Mouse (Mus musculus) erythroid progenitor cell, adult 5-6 weeks (primary cell): ENCODE results near the gene Chil1. TPM values are rescaled to one million over a fixed set of nuclear protein-coding genes. Genes with fewer than 3 reads are reported as not detected.

ENCODE experiments used
- ATAC-seq: replicated peaks from 2 replicates; pipeline ENCODE4 v1.8.0; 2016; ENCODE audit warnings: moderate number of reproducible peaks, mild to moderate bottlenecking, moderate TSS enrichment, inconsistent platforms; ENCODE audit not compliant: poor library complexity, low FRiP score, severe bottlenecking
- total RNA-seq, 2 experiments: library from RNA; stranded (forward) in 1 of 2; stranded (reverse) in 1 of 2; fragments of 150-400 nt in 1 of 2; fragments of 186-747, 209-891 nt in 1 of 2; gene quantifications; 2 replicates each; pipeline versions ENCODE4 v1.2.3 to v1.2.4; 2015 to 2017; ENCODE audit warnings: low replicate concordance in 2 of 2

The Chil1 gene
- total RNA-seq, 2 experiments from 2014 or later: 13.9 to 19.3 TPM

- no peak for ATAC-seq
Measured at GRCm38 (mm10) chr1:134200998-134201686, 19.2 kb downstream of the Chil1 start.

- ATAC-seq: no peak
Measured at GRCm38 (mm10) chr1:134201751-134202420, 19.9 kb downstream of the Chil1 start.

- ATAC-seq: no peak
Measured at GRCm38 (mm10) chr1:134204230-134204629, 22.3 kb downstream of the Chil1 start.

GRCm38 (mm10) chr1:134205296-134206018 lies 23.5 kb downstream of the Chil1 start:
- ATAC-seq: no peak

- no peak for ATAC-seq
Measured at GRCm38 (mm10) chr1:134206085-134206484, 24.1 kb downstream of the Chil1 start.

- no peak for ATAC-seq
Measured at GRCm38 (mm10) chr1:134210179-134210755, 28.3 kb downstream of the Chil1 start.

- no peak for ATAC-seq
Measured at GRCm38 (mm10) chr1:134211043-134211442, 29.1 kb downstream of the Chil1 start.

GRCm38 (mm10) chr1:134211631-134212030 lies 29.7 kb downstream of the Chil1 start:
- ATAC-seq: no peak

- no peak for ATAC-seq
Measured at GRCm38 (mm10) chr1:134212351-134212750, 30.4 kb downstream of the Chil1 start.

- ATAC-seq: no peak
Measured at GRCm38 (mm10) chr1:134213405-134213804, 31.4 kb downstream of the Chil1 start.

GRCm38 (mm10) chr1:134215059-134215458 lies 33.1 kb downstream of the Chil1 start:
- no peak for ATAC-seq

GRCm38 (mm10) chr1:134215751-134216628 lies 34.0 kb downstream of the Chil1 start:
- no peak for ATAC-seq

- no peak for ATAC-seq
Measured at GRCm38 (mm10) chr1:134216629-134216971, 34.6 kb downstream of the Chil1 start.

- ATAC-seq: no peak
Measured at GRCm38 (mm10) chr1:134217028-134217481, 35.1 kb downstream of the Chil1 start.

GRCm38 (mm10) chr1:134217942-134218341 lies 36.0 kb downstream of the Chil1 start:
- ATAC-seq: no peak

GRCm38 (mm10) chr1:134219608-134220007 lies 37.6 kb downstream of the Chil1 start:
- ATAC-seq: no peak

GRCm38 (mm10) chr1:134221172-134221571 lies 39.2 kb downstream of the Chil1 start:
- ATAC-seq: no peak

GRCm38 (mm10) chr1:134222122-134223055 lies 40.4 kb downstream of the Chil1 start:
- ATAC-seq: no peak
